Mouse (Mus musculus) brain, embryonic 14.5 days (tissue): Measurements from ENCODE around the gene Olfr320.

ENCODE experiments used
- CTCF ChIP-seq: fragments of 200-500 bp; IDR thresholded peaks from 2 replicates; pipeline ENCODE4 v1.5.1; 2012; ENCODE audit warnings: inconsistent platforms, mild to moderate bottlenecking, moderate library complexity, borderline replicate concordance; ENCODE audit not compliant: insufficient read depth, insufficient read length; ENCODE audit errors: extremely low read depth
- POLR2A ChIP-seq: fragments of 200-500 bp; IDR thresholded peaks from 2 replicates; pipeline ENCODE4 v1.6.1; 2012; ENCODE audit warnings: mild to moderate bottlenecking, inconsistent platforms, borderline replicate concordance; ENCODE audit not compliant: poor library complexity, insufficient read depth, insufficient read length, severe bottlenecking; ENCODE audit errors: extremely low read depth

- TF ChIP-seq CTCF, result no peak
- no peak for TF ChIP-seq POLR2A
These were observed 43.0 kb downstream of the Olfr320 start, which contains the start of gene Olfr318 for GRCm38 (mm10) chr11:58723914-58724313.
